Mouse (Mus musculus) intestine, embryonic 14.5 days (tissue): Measurements from ENCODE around the gene Dock6. TPM values are rescaled to one million over a fixed set of nuclear protein-coding genes. Genes with fewer than 3 reads are reported as not detected.
A peak's percentile ranks its signal among the peaks of the same experiment; 100 is the strongest.

Experiments used
- microRNA-seq: library from miRNA; unstranded; fragments of <30 nt; microRNA quantifications from one replicate; pipeline ENCODE4, GENCODE M21; 2016
- polyA plus RNA-seq: library from polyadenylated mRNA; unstranded; fragments of >200 nt; fragmentation: Nextera tagmentation; extraction: Ambion mirVana; gene quantifications from 2 replicates; pipeline ENCODE4 v1.2.1, GENCODE M21; 2014

Dock6 gene
- polyA plus RNA-seq, 1 experiment from 2014 or later, result 39.4 TPM

Small RNA genes within 50 kb of the gene (microRNA-seq; reads per million reads assigned to microRNA genes)
- gene Mir7083, result 7.4 reads per million, percentile 37 among the genes with 10 or more reads in this experiment

Other genes with a start within 250 kb of the Dock6 start
- gene Smarca4, start 236.5 kb downstream of the Dock6 start, polyA plus RNA-seq, result 92.6 and 96.3 TPM in 2 replicates
- gene Ldlr, start 129.2 kb downstream of the Dock6 start, polyA plus RNA-seq, result 32.2 and 34.8 TPM in 2 replicates
- gene Spc24, start 92.3 kb downstream of the Dock6 start, polyA plus RNA-seq, result 127 and 135 TPM in 2 replicates
- 9.5 and 9.6 TPM in 2 replicates for gene Kank2, start 53.9 kb downstream of the Dock6 start, polyA plus RNA-seq
- 4.0 and 4.3 TPM in 2 replicates for gene Angptl8, start 17.1 kb downstream of the Dock6 start, polyA plus RNA-seq
- 18.4 and 21.5 TPM in 2 replicates for gene Rab3d, start 65.6 kb upstream of the Dock6 start, polyA plus RNA-seq
- gene Ccdc159, start 74.8 kb upstream of the Dock6 start, polyA plus RNA-seq, result 3.8 and 4.2 TPM in 2 replicates
- 57.1 and 59.6 TPM in 2 replicates for gene Tmem205, start 74.9 kb upstream of the Dock6 start, polyA plus RNA-seq
- 8.2 and 8.7 TPM in 2 replicates for gene Plppr2, start 84.4 kb upstream of the Dock6 start, polyA plus RNA-seq
- gene Swsap1, start 103.1 kb upstream of the Dock6 start, polyA plus RNA-seq, result 11.7 and 12.8 TPM in 2 replicates
- gene Epor, start 110.9 kb upstream of the Dock6 start, polyA plus RNA-seq, result 4.1 and 4.2 TPM in 2 replicates
- 1.1 and 1.4 TPM in 2 replicates for gene Rgl3, start 136.8 kb upstream of the Dock6 start, polyA plus RNA-seq
- gene Ccdc151, start 150.0 kb upstream of the Dock6 start, polyA plus RNA-seq, result 0.42 and 0.95 TPM in 2 replicates
- 93.8 and 95.8 TPM in 2 replicates for gene Prkcsh, start 150.2 kb upstream of the Dock6 start, polyA plus RNA-seq
- 6.2 and 7.1 TPM in 2 replicates for gene Elavl3, start 199.4 kb upstream of the Dock6 start, polyA plus RNA-seq
- gene Gm49318, start 218.6 kb upstream of the Dock6 start, polyA plus RNA-seq, result not detected in 2 replicates
- gene Zfp653, start 218.7 kb upstream of the Dock6 start, polyA plus RNA-seq, result 10.2 and 10.3 TPM in 2 replicates
- 35.2 and 43.4 TPM in 2 replicates for gene Ecsit, start 232.8 kb upstream of the Dock6 start, polyA plus RNA-seq
- 322 and 380 TPM in 2 replicates for gene Cnn1, start 246.6 kb upstream of the Dock6 start, polyA plus RNA-seq